ENCODE assay signal across 11 mouse cellular contexts in the genomic region with DNA sequence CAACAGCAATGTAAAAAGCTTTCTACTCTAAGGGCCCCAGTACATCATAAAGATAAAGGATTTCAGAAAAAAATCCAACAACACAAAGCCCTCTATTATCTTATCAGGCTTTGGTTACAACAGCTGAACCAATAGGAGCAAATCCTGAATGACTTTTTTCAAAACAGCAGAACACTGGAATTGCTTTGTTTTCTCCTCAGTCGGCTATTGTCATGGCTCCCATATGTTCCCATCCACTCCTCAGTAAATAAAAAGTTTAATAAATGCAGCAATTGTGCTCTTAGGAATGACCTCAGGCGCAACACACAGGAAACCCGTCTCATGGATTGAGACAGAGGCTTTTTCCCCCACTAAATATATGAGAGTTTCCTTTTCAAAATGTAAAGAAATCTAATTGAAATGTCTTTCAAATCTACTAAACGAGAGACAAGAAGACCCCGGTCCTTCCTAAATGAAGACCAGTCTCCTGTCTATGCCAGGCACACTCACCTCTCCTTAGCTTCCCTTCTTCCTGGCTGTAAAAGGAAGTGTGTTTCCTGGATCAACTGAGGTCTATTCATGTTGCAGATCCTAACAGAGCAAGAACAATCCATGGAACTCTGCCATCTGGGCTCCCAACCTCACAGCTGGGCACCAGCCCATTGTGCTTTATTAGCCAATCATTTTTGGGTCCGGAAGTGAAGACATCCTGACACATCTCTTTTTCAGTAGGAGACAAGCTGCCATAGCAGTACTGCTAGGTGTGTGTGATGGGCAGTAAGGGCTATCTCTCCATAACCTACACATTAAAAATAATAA.
DNase-seq lines count a peak whose midpoint lies in the region; ATAC-seq and TF ChIP-seq lines count a peak whose summit lies in the region.
"Had no signal": no experiment of that assay in that cellular context is flagged by ENCODE, and none has a peak within 500 bp of the region (broad histone marks: within the 10 kb centered on the region; RNA-seq: fewer than 3 reads in every experiment).

No protein-coding gene starts in this region.

- H3K4me3 ChIP-seq in forebrain, embryonic 10.5 days, result no peak overlapping the region
- H3K4me3 ChIP-seq in forebrain, embryonic 13.5 days, result no peak overlapping the region
- H3K4me3 ChIP-seq in layer of hippocampus, adult 2 months, result no peak overlapping the region
- no peak overlapping the region for H3K4me3 ChIP-seq in embryonic facial prominence, embryonic 10.5 days
- H3K4me3 ChIP-seq: embryonic facial prominence, embryonic 12.5 days had no signal

- H3K27ac ChIP-seq in forebrain, embryonic 10.5 days, result peak overlapping the region; percentile 72
- no peak overlapping the region for H3K27ac ChIP-seq in forebrain, embryonic 13.5 days
- peak overlapping the region; percentile 32 for H3K27ac ChIP-seq in layer of hippocampus, adult 2 months
- 0 out of 2 replicates have a peak overlapping the region, but pooled peaks have one; percentile 24 for H3K27ac ChIP-seq in embryonic facial prominence, embryonic 10.5 days (replicated peaks)
- H3K27ac ChIP-seq: embryonic facial prominence, embryonic 12.5 days had no signal

- H3K4me1 ChIP-seq in forebrain, embryonic 10.5 days, result peaks cover 55% of the 10 kb centered on the region
- H3K4me1 ChIP-seq in forebrain, embryonic 13.5 days, result peaks cover 56% of the 10 kb centered on the region
- peaks cover 36% of the 10 kb centered on the region for H3K4me1 ChIP-seq in embryonic facial prominence, embryonic 10.5 days

- 51% methylated on average over 6 of the region's 6 CpGs for WGBS in forebrain, embryonic 10.5 days
- WGBS in forebrain, embryonic 13.5 days, result 30% methylated on average over 6 of the region's 6 CpGs
- 42% methylated on average over 6 of the region's 6 CpGs for WGBS in embryonic facial prominence, embryonic 10.5 days

- TF ChIP-seq CTCF in layer of hippocampus, adult 2 months (conservative IDR thresholded peaks at IDR 0.05), result no peak

- no peak overlapping the region for H3K9ac ChIP-seq in forebrain, embryonic 13.5 days
- H3K9ac ChIP-seq: embryonic facial prominence, embryonic 12.5 days; liver, postnatal 0 days had no signal

- no peaks in the 10 kb centered on the region for H3K9me3 ChIP-seq in forebrain, embryonic 10.5 days
- H3K9me3 ChIP-seq in forebrain, embryonic 13.5 days (replicated peaks), result no peaks in the 10 kb centered on the region
- H3K9me3 ChIP-seq in embryonic facial prominence, embryonic 10.5 days, result no peaks in the 10 kb centered on the region
- H3K9me3 ChIP-seq: embryonic facial prominence, embryonic 12.5 days had no signal

- no peak for DNase-seq in forebrain, embryonic 10.5 days (ENCODE audit: extremely low spot score, low spot score)
- no peak for DNase-seq in layer of hippocampus, adult 2 months (ENCODE audit: low spot score in 2 of 2)
- DNase-seq in layer of hippocampus, postnatal 14 days (ENCODE audit: low spot score in 2 of 2), result no peak
- no peak for DNase-seq in embryonic facial prominence, embryonic 10.5 days (ENCODE audit: low spot score)
- DNase-seq in lung, postnatal 14 days, result peak; percentile 18
- DNase-seq in ovary, postnatal 10 days (ENCODE audit: low spot score), result no peak
- DNase-seq: liver, postnatal 0 days; right cerebral cortex, adult 18-20 months had no signal

- ATAC-seq in forebrain, embryonic 13.5 days, result no peak
- no peak for ATAC-seq in activated CD4-positive, CD25-positive, alpha-beta regulatory T cell, adult 4 months
- ATAC-seq: liver, postnatal 0 days had no signal

- H3K4me2 ChIP-seq in forebrain, embryonic 13.5 days, result no peak overlapping the region
- H3K4me2 ChIP-seq: embryonic facial prominence, embryonic 12.5 days had no signal

- H3K36me3 ChIP-seq in forebrain, embryonic 10.5 days (replicated peaks), result no peaks in the 10 kb centered on the region
- no peaks in the 10 kb centered on the region for H3K36me3 ChIP-seq in forebrain, embryonic 13.5 days (ENCODE audit: poor library complexity, severe bottlenecking)
- no peaks in the 10 kb centered on the region for H3K36me3 ChIP-seq in embryonic facial prominence, embryonic 10.5 days (replicated peaks)
- H3K36me3 ChIP-seq: embryonic facial prominence, embryonic 12.5 days had no signal

- H3K27me3 ChIP-seq in forebrain, embryonic 10.5 days (ENCODE audit: poor library complexity, severe bottlenecking), result no peaks in the 10 kb centered on the region
- no peaks in the 10 kb centered on the region for H3K27me3 ChIP-seq in forebrain, embryonic 13.5 days
- no peaks in the 10 kb centered on the region; the same call in 1 of the 2 replicates for H3K27me3 ChIP-seq in embryonic facial prominence, embryonic 10.5 days (replicated peaks; ENCODE audit: low read depth, poor library complexity, severe bottlenecking)
